ENCODE assay signal across 8 mouse cellular contexts in the genomic region with DNA sequence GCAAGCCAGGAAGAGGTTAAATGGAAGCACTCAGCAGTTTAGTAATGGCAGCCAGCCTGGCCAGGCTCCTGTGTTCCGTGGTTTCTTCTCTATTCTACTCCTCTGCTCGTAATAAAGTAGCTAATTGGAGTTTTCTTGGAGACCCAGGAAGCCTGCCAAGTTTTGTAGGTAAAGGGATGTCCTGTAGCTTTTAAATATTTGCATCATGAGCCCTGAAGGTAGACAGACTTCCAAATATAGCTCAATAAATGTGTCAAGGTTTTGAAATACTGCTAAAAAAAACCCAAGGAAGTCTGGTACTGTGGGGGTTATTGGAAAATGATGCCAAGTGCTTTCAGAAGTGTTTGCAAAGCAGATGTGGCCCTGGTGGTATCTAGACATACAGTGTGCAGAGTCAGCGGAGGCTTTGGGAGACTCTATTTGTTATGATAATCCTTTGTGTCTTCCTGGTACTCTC. TPM values are rescaled to one million over a fixed set of nuclear protein-coding genes. Genes with fewer than 3 reads are reported as not detected.
DNase-seq lines count a peak whose midpoint lies in the region; ATAC-seq and TF ChIP-seq lines count a peak whose summit lies in the region.
"Had no signal": no experiment of that assay in that cellular context is flagged by ENCODE, and none has a peak within 500 bp of the region (broad histone marks: within the 10 kb centered on the region; RNA-seq: fewer than 3 reads in every experiment).

No protein-coding gene starts in this region.

- no peak overlapping the region for H3K4me3 ChIP-seq in hindbrain, embryonic 10.5 days
- H3K4me3 ChIP-seq in hindbrain, embryonic 13.5 days: no peak overlapping the region
- no peak overlapping the region for H3K4me3 ChIP-seq in ES-Bruce4 (ENCODE audit: low read depth, low read length)
- H3K4me3 ChIP-seq in embryonic facial prominence, embryonic 10.5 days: peak overlapping the region; percentile 9; the same call in 1 of the 2 replicates
- no peak overlapping the region for H3K4me3 ChIP-seq in limb, embryonic 12.5 days (replicated peaks)

- no peak overlapping the region for H3K4me2 ChIP-seq in hindbrain, embryonic 13.5 days
- H3K4me2 ChIP-seq in limb, embryonic 12.5 days: peak overlapping the region; percentile 43

- H3K27ac ChIP-seq in hindbrain, embryonic 10.5 days: peak overlapping the region; percentile 29; the same call in 1 of the 2 replicates
- H3K27ac ChIP-seq in hindbrain, embryonic 13.5 days: no peak overlapping the region
- H3K27ac ChIP-seq in ES-Bruce4 (ENCODE audit: insufficient read depth, low read length): peak overlapping the region; percentile 54; the same call in 1 of the 2 replicates
- peak overlapping the region; percentile 67 for H3K27ac ChIP-seq in embryonic facial prominence, embryonic 10.5 days (replicated peaks)
- H3K27ac ChIP-seq in limb, embryonic 12.5 days: peak overlapping the region; percentile 90

- TF ChIP-seq CTCF in ES-Bruce4 (IDR thresholded peaks at IDR 0.05; ENCODE audit: low read depth, low read length): no peak

- no peaks in the 10 kb centered on the region for H3K9me3 ChIP-seq in hindbrain, embryonic 10.5 days
- no peaks in the 10 kb centered on the region for H3K9me3 ChIP-seq in hindbrain, embryonic 13.5 days
- no peaks in the 10 kb centered on the region for H3K9me3 ChIP-seq in ES-Bruce4 (replicated peaks; ENCODE audit: control insufficient read depth, insufficient read depth, low read length, poor library complexity, severe bottlenecking)
- H3K9me3 ChIP-seq in embryonic facial prominence, embryonic 10.5 days: no peaks in the 10 kb centered on the region
- H3K9me3 ChIP-seq in limb, embryonic 12.5 days: no peaks in the 10 kb centered on the region

- WGBS in hindbrain, embryonic 10.5 days: 29% methylated on average over 3 of the region's 3 CpGs
- WGBS in hindbrain, embryonic 13.5 days: 24% methylated on average over 3 of the region's 3 CpGs
- WGBS in embryonic facial prominence, embryonic 10.5 days: 20% methylated on average over 3 of the region's 3 CpGs
- WGBS in limb, embryonic 12.5 days: 4% methylated on average over 3 of the region's 3 CpGs

- no peak for TF ChIP-seq EP300 in ES-Bruce4 (IDR thresholded peaks at IDR 0.05; ENCODE audit: insufficient read depth, low read depth, low read length)

- no peaks in the 10 kb centered on the region for H3K27me3 ChIP-seq in hindbrain, embryonic 10.5 days (ENCODE audit: insufficient read depth, poor library complexity, severe bottlenecking)
- H3K27me3 ChIP-seq in hindbrain, embryonic 13.5 days: no peaks in the 10 kb centered on the region
- no peaks in the 10 kb centered on the region for H3K27me3 ChIP-seq in ES-Bruce4 (ENCODE audit: control insufficient read depth, insufficient read depth, low read length, poor library complexity, severe bottlenecking)
- no peaks in the 10 kb centered on the region for H3K27me3 ChIP-seq in embryonic facial prominence, embryonic 10.5 days (replicated peaks; ENCODE audit: low read depth, poor library complexity, severe bottlenecking)
- no peaks in the 10 kb centered on the region for H3K27me3 ChIP-seq in limb, embryonic 12.5 days

- TF ChIP-seq POLR2A in ES-Bruce4 (IDR thresholded peaks at IDR 0.05; ENCODE audit: insufficient read depth, low read length): no peak

- H3K9ac ChIP-seq in hindbrain, embryonic 13.5 days: no peak overlapping the region
- no peak overlapping the region for H3K9ac ChIP-seq in ES-Bruce4 (ENCODE audit: low read depth, poor library complexity, severe bottlenecking)
- H3K9ac ChIP-seq in limb, embryonic 12.5 days (replicated peaks): no peak overlapping the region

- ATAC-seq in hindbrain, embryonic 13.5 days (ENCODE audit: low FRiP score): no peak
- peak; percentile 81 for ATAC-seq in limb, embryonic 12.5 days (ENCODE audit: insufficient number of reproducible peaks, insufficient read depth, low FRiP score, low TSS enrichment, low read depth)

- H3K4me1 ChIP-seq in hindbrain, embryonic 10.5 days (replicated peaks): peaks cover 29% of the 10 kb centered on the region
- peaks cover 10% of the 10 kb centered on the region for H3K4me1 ChIP-seq in hindbrain, embryonic 13.5 days (replicated peaks)
- H3K4me1 ChIP-seq in ES-Bruce4 (ENCODE audit: control insufficient read depth, insufficient read depth, low read length): no peaks in the 10 kb centered on the region
- peaks cover 73% of the 10 kb centered on the region for H3K4me1 ChIP-seq in embryonic facial prominence, embryonic 10.5 days
- peaks cover 71% of the 10 kb centered on the region for H3K4me1 ChIP-seq in limb, embryonic 12.5 days (replicated peaks)

- no peaks in the 10 kb centered on the region for H3K36me3 ChIP-seq in hindbrain, embryonic 10.5 days
- no peaks in the 10 kb centered on the region for H3K36me3 ChIP-seq in hindbrain, embryonic 13.5 days
- H3K36me3 ChIP-seq in ES-Bruce4 (ENCODE audit: control insufficient read depth, insufficient read depth, low read length, poor library complexity, severe bottlenecking): no peaks in the 10 kb centered on the region
- H3K36me3 ChIP-seq in embryonic facial prominence, embryonic 10.5 days (replicated peaks): no peaks in the 10 kb centered on the region; the same call in 1 of the 2 replicates
- H3K36me3 ChIP-seq in limb, embryonic 12.5 days: no peaks in the 10 kb centered on the region

- no peak for DNase-seq in hindbrain, embryonic 10.5 days (ENCODE audit: low spot score)
- no peak for DNase-seq in embryonic facial prominence, embryonic 10.5 days (ENCODE audit: low spot score)
- no peak for DNase-seq in left cerebral cortex, adult 18-20 months (ENCODE audit: low spot score in 2 of 2)
- DNase-seq in adrenal gland, postnatal 10 days: no peak
- DNase-seq: liver had no signal

RNA-seq across cellular contexts. Expression of a gene that starts 12.3 kb away (rescaled TPM):
- 33.8 and 40.5 TPM in 2 replicates for polyA plus RNA-seq in hindbrain, embryonic 10.5 days (2016; fragmentation: Nextera tagmentation; extraction: Ambion mirVana)
- polyA plus RNA-seq in hindbrain, embryonic 13.5 days (2015; fragmentation: Nextera tagmentation; extraction: Ambion mirVana): 23.7 and 24.9 TPM in 2 replicates
- polyA plus RNA-seq in ES-Bruce4 (2011; ENCODE audit: insufficient read depth, insufficient read length, low read depth, missing spikeins): 181 and 182 TPM in 2 replicates
- polyA plus RNA-seq in embryonic facial prominence, embryonic 10.5 days (2016; fragmentation: Nextera tagmentation; extraction: Ambion mirVana): 47.3 and 52.9 TPM in 2 replicates
- 106 and 111 TPM in 2 replicates for polyA plus RNA-seq in limb, embryonic 12.5 days (2016; fragmentation: Nextera tagmentation; extraction: Ambion mirVana)
- 100 to 1,000 TPM; 108 to 113 TPM for total RNA-seq in left cerebral cortex, adult 18-20 months (2021)
- total RNA-seq in adrenal gland, postnatal 10 days (2021): 100 to 1,000 TPM in 1 of 2 experiments, 10 to 100 TPM in 1; 95.8 to 111 TPM
